In genomic region chr16:29198461-29198860, GRCm38 (mm10) we compare ENCODE assay signal across 9 mouse cellular contexts. TPM values are rescaled to one million over a fixed set of nuclear protein-coding genes. Genes with fewer than 3 reads are reported as not detected.
DNase-seq lines count a peak whose midpoint lies in the region; ATAC-seq and TF ChIP-seq lines count a peak whose summit lies in the region.
"Had no signal": no experiment of that assay in that cellular context is flagged by ENCODE, and none has a peak within 500 bp of the region (broad histone marks: within the 10 kb centered on the region; RNA-seq: fewer than 3 reads in every experiment).

No protein-coding gene starts in this region.

- no peak overlapping the region for H3K27ac ChIP-seq in hindbrain, postnatal 0 days
- no peak overlapping the region for H3K27ac ChIP-seq in hindbrain, embryonic 14.5 days
- peak overlapping the region; percentile 49; the same call in 1 of the 2 replicates for H3K27ac ChIP-seq in heart, embryonic 13.5 days (replicated peaks)

- H3K27me3 ChIP-seq in hindbrain, postnatal 0 days (ENCODE audit: insufficient read depth, low read length), result no peaks in the 10 kb centered on the region
- H3K27me3 ChIP-seq in hindbrain, embryonic 14.5 days (ENCODE audit: control insufficient read depth, insufficient read depth, low read length), result no peaks in the 10 kb centered on the region
- no peaks in the 10 kb centered on the region for H3K27me3 ChIP-seq in heart, embryonic 13.5 days (replicated peaks)
- H3K27me3 ChIP-seq: megakaryocyte, embryonic 14.5 days had no signal

- DNase-seq in hindbrain, postnatal 0 days (ENCODE audit: low spot score), result peak; percentile 44
- no peak for DNase-seq in hindbrain, embryonic 14.5 days (ENCODE audit: low spot score)
- peak; percentile 51 for DNase-seq in embryo, embryonic 10.5 days (ENCODE audit: low spot score)
- DNase-seq in lung, postnatal 14 days, result peak; percentile 13
- DNase-seq in adrenal gland, postnatal 4 days (ENCODE audit: low spot score in 2 of 2), result no peak
- DNase-seq in ovary, postnatal 14 days (ENCODE audit: low spot score), result no peak
- DNase-seq in kidney, postnatal 14 days, result no peak

- H3K36me3 ChIP-seq in hindbrain, postnatal 0 days (ENCODE audit: insufficient read depth, low read length), result no peaks in the 10 kb centered on the region
- no peaks in the 10 kb centered on the region for H3K36me3 ChIP-seq in hindbrain, embryonic 14.5 days (replicated peaks; ENCODE audit: control insufficient read depth, insufficient read depth)
- H3K36me3 ChIP-seq in heart, embryonic 13.5 days, result no peaks in the 10 kb centered on the region

- 0 out of 2 replicates have a peak, but pooled peaks cover 8% of the 10 kb centered on the region for H3K4me1 ChIP-seq in hindbrain, postnatal 0 days (ENCODE audit: insufficient read depth, low read length)
- peaks cover 4% of the 10 kb centered on the region; the same call in 1 of the 2 replicates for H3K4me1 ChIP-seq in hindbrain, embryonic 14.5 days (replicated peaks; ENCODE audit: control insufficient read depth, insufficient read depth, low read length)
- H3K4me1 ChIP-seq in heart, embryonic 13.5 days, result peaks cover 14% of the 10 kb centered on the region

- 40% methylated on average over 5 of the region's 5 CpGs for WGBS in hindbrain, postnatal 0 days
- 23% methylated on average over 5 of the region's 5 CpGs for WGBS in hindbrain, embryonic 14.5 days
- WGBS in heart, embryonic 13.5 days, result 9% methylated on average over 5 of the region's 5 CpGs

- no peak for TF ChIP-seq CTCF in hindbrain, postnatal 0 days (IDR thresholded peaks at IDR 0.05; ENCODE audit: low read depth)

- H3K4me3 ChIP-seq in hindbrain, postnatal 0 days (ENCODE audit: low read length), result no peak overlapping the region
- no peak overlapping the region for H3K4me3 ChIP-seq in hindbrain, embryonic 14.5 days (replicated peaks; ENCODE audit: low read length)
- H3K4me3 ChIP-seq in heart, embryonic 13.5 days, result no peak overlapping the region
- H3K4me3 ChIP-seq: megakaryocyte, embryonic 14.5 days had no signal

- no peak overlapping the region for H3K4me2 ChIP-seq in hindbrain, postnatal 0 days (ENCODE audit: low read depth, low read length)
- no peak overlapping the region for H3K4me2 ChIP-seq in hindbrain, embryonic 14.5 days (replicated peaks)
- peak overlapping the region; percentile 34; the same call in 1 of the 2 replicates for H3K4me2 ChIP-seq in heart, embryonic 13.5 days

- H3K9me3 ChIP-seq in hindbrain, postnatal 0 days (ENCODE audit: low read length), result no peaks in the 10 kb centered on the region
- no peaks in the 10 kb centered on the region for H3K9me3 ChIP-seq in hindbrain, embryonic 14.5 days (ENCODE audit: control insufficient read depth, low read length)
- H3K9me3 ChIP-seq in heart, embryonic 13.5 days, result no peaks in the 10 kb centered on the region

- ATAC-seq in hindbrain, postnatal 0 days, result no peak; the same call in 1 of the 2 replicates
- ATAC-seq in hindbrain, embryonic 14.5 days (ENCODE audit: low FRiP score), result no peak
- ATAC-seq in heart, embryonic 13.5 days (ENCODE audit: extremely low read depth, insufficient number of reproducible peaks, low FRiP score, low TSS enrichment), result no peak

- H3K9ac ChIP-seq in hindbrain, postnatal 0 days (replicated peaks; ENCODE audit: low read length), result no peak overlapping the region
- H3K9ac ChIP-seq in hindbrain, embryonic 14.5 days, result no peak overlapping the region
- H3K9ac ChIP-seq in heart, embryonic 13.5 days, result no peak overlapping the region

RNA-seq across cellular contexts. Expression of gene Hrasls, which starts 11.0 kb away (rescaled TPM):
- total RNA-seq in hindbrain, postnatal 0 days (2014; rRNA removed), result 11.1 and 23.4 TPM in 2 replicates
- polyA plus RNA-seq in hindbrain, postnatal 0 days (2015; fragmentation: Nextera tagmentation; extraction: Ambion mirVana), result 8.0 and 8.7 TPM in 2 replicates
- 5.5 and 5.6 TPM in 2 replicates for polyA plus RNA-seq in hindbrain, embryonic 14.5 days (2014; fragmentation: Nextera tagmentation; extraction: Ambion mirVana)
- 2.4 and 2.6 TPM in 2 replicates for polyA plus RNA-seq in heart, embryonic 13.5 days (2015; fragmentation: Nextera tagmentation; extraction: Ambion mirVana)
- total RNA-seq in adrenal gland, postnatal 4 days (2021), result 1 to 10 TPM; 1.7 to 2.3 TPM

Comparison
In these comparisons a context has a peak if more than half of its experiments do, and no peak if none do; other contexts are left out.
1. DNase-seq: peak in hindbrain, postnatal 0 days (single experiment), embryo, embryonic 10.5 days (single experiment) and lung, postnatal 14 days (single experiment); none in hindbrain, embryonic 14.5 days (single experiment), adrenal gland, postnatal 4 days (0 of 2), ovary, postnatal 14 days (single experiment) and kidney, postnatal 14 days (single experiment).